Mouse (Mus musculus) neural tube, embryonic 12.5 days (tissue): ENCODE measurements around the gene 2010003K11Rik. TPM values are rescaled to one million over a fixed set of nuclear protein-coding genes. Genes with fewer than 3 reads are reported as not detected.
A peak's percentile ranks its signal among the peaks of the same experiment; 100 is the strongest.

Experiments
- ATAC-seq: fragments of 200-750 bp; cut with Nextera tagmentation; 2 replicates; pipeline ENCODE4 v1.8.0; 2017; ENCODE audit warnings: low read depth, mild to moderate bottlenecking, moderate TSS enrichment, moderate library complexity; ENCODE audit not compliant: low FRiP score
- H3K27ac ChIP-seq: fragments of 300-500 bp; sonication (generic); 2 replicates; pipeline ENCODE4 v1.5.1; 2016
- H3K27me3 ChIP-seq: fragments of 300-500 bp; sonication (generic); replicated peaks from 2 replicates; pipeline ENCODE4 v1.6.1; 2016; ENCODE audit warnings: mild to moderate bottlenecking
- H3K36me3 ChIP-seq: fragments of 300-500 bp; sonication (generic); 2 replicates; pipeline ENCODE4 v1.6.1; 2016; ENCODE audit warnings: mild to moderate bottlenecking
- H3K4me1 ChIP-seq: fragments of 300-500 bp; sonication (generic); 2 replicates; pipeline ENCODE4 v1.6.1; 2016
- H3K4me2 ChIP-seq: fragments of 300-500 bp; sonication (generic); replicated peaks from 2 replicates; pipeline ENCODE4 v1.6.1; 2016; ENCODE audit warnings: mild to moderate bottlenecking
- H3K4me3 ChIP-seq: fragments of 300-500 bp; sonication (generic); 2 replicates; pipeline ENCODE4 v1.5.1; 2016
- H3K9ac ChIP-seq: fragments of 300-500 bp; sonication (generic); 2 replicates; pipeline ENCODE4 v1.6.1; 2016; ENCODE audit warnings: mild to moderate bottlenecking
- H3K9me3 ChIP-seq: fragments of 300-500 bp; sonication (generic); 2 replicates; pipeline ENCODE4 v1.6.1; 2016; ENCODE audit warnings: mild to moderate bottlenecking
- WGBS: fragments of 180-500 bp; shearing (Covaris S2); methylation state at CpG from one replicate; pipeline ENCODE4 v1.1.7; 2016; 5-methylcytosine and 5-hydroxymethylcytosine counted together
- polyA plus RNA-seq: library from polyadenylated mRNA; unstranded; fragments of >200 nt; fragmentation: Nextera tagmentation; extraction: Ambion mirVana; gene quantifications from 2 replicates; pipeline ENCODE4 v1.2.1, GENCODE M21; 2016

Gene 2010003K11Rik
- polyA plus RNA-seq, 1 experiment from 2014 or later, result not detected

GRCm38 (mm10) chr19:4494707-4495106, 3.7 kb downstream of the 2010003K11Rik start:
- Histone ChIP-seq H3K4me3 (no peak overlapping the region), H3K4me2 (no peak overlapping the region), H3K4me1 (peaks cover 6% of the 10 kb centered on the region; the same call in 1 of the 2 replicates), H3K36me3 (no peaks in the 10 kb centered on the region), H3K9ac (no peak overlapping the region), H3K27me3 (no peaks in the 10 kb centered on the region), H3K27ac (no peak overlapping the region), H3K9me3 (no peaks in the 10 kb centered on the region)
- ATAC-seq, result no peak
- 72% methylated on average over 7 of the region's 7 CpGs for WGBS

DNA sequence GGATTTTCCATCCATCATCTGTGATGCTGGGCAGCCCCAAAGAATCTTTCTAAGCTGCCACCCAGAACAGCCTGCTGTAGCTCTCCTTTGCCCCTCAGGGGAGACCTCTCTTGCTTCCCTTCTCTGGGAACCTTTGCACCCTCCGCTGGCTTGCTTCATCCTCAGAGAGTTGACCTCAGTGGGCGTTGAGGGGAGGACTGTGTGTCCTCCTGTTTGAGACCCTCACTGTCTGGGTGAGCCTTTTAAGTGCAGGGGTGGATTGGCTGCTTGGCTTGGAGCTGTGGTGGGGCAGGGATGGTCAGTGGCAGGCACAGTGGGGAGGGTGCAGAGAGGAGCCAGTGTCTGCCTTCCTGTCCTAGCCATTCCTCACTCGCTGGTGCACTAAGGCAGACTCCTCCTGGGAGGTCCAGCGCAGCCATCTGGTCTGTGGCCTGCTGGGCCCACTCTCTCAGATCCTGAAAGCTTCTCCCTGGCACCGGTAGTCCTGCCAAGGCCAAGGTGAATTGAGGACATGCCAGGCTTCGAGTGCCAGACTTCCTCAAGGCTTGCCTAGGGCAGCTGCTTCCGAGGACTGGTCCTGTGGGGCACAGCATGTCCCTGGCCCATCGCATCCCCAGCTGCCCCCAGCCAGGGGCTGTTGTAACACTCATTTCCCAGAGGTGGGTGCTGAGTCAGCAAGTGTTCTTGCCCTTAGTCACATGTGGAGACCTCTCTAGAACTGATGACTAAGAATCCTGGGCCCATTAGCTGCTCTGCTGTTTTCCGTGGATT, 5.7 kb downstream of the 2010003K11Rik start:
- Histone ChIP-seq H3K4me1 (peaks cover 2% of the 10 kb centered on the region; the same call in 1 of the 2 replicates), H3K4me3 (no peak overlapping the region), H3K9me3 (no peaks in the 10 kb centered on the region), H3K4me2 (no peak overlapping the region), H3K36me3 (no peaks in the 10 kb centered on the region), H3K27ac (no peak overlapping the region), H3K9ac (no peak overlapping the region), H3K27me3 (no peaks in the 10 kb centered on the region)
- no peak for ATAC-seq
- 63% methylated on average over 9 of the region's 9 CpGs for WGBS

DNA sequence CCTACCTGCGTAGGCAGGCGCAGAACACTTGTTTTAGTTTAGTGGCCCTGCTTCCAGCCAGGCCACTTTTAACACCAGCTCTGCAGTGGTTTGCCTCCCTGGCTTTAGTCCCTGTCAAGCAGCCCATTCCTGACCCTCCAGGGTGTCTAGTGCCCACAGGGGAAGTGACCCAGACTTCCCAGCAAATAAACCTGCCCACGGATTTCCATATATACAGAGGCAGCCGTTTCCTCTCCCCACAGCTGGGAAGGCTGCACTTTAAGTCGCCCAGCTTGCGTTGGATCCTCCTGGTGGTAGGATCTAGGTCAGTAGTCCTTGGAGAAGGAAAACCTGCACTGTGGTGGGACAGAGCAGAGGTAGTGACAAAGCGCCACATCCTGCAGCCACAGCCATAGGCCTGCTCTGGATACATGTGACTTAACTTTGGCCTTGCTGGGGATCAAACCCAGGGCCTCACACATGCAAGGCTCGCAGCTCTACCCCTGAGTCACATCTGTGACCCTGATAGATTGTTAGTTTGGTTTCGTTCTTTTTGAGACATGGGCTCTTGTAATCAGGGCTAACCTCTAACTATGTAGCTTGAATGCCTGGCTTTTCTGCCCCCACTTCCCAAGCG, 7.2 kb downstream of the 2010003K11Rik start:
- no peaks in the 10 kb centered on the region for H3K9me3 ChIP-seq
- H3K27me3 ChIP-seq, result no peaks in the 10 kb centered on the region
- WGBS, result 67% methylated on average over 10 of the region's 10 CpGs
- no peaks in the 10 kb centered on the region for H3K4me1 ChIP-seq
- no peak for ATAC-seq
- no peak overlapping the region for H3K27ac ChIP-seq
- H3K4me3 ChIP-seq, result no peak overlapping the region
- no peak overlapping the region for H3K4me2 ChIP-seq
- H3K36me3 ChIP-seq, result no peaks in the 10 kb centered on the region
- no peak overlapping the region for H3K9ac ChIP-seq

DNA sequence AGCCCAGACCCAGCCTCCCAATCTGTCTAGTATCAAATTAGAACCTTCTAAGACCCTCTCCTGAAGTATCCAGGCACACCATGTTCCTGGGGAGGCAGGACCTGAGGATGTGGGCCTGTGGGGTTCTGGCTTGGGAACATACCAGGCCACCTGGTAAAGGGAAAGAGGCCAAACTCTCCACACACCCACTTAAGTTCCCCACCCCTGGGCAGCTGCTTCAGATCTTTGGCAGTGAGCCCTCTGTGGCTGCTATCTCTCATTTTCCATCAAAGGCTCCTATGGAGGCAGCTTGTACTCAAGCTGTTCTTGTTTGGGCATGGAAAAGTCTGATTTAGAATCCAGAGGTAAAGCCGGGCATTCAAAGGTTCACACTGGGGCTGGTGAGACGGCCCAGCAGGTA, 10.5 kb downstream of the 2010003K11Rik start:
- H3K9me3 ChIP-seq, result no peaks in the 10 kb centered on the region
- H3K4me2 ChIP-seq, result no peak overlapping the region
- H3K27me3 ChIP-seq, result no peaks in the 10 kb centered on the region
- no peak overlapping the region for H3K4me3 ChIP-seq
- ATAC-seq, result no peak
- 82% methylated on average over 2 of the region's 2 CpGs for WGBS
- no peaks in the 10 kb centered on the region for H3K36me3 ChIP-seq
- no peaks in the 10 kb centered on the region for H3K4me1 ChIP-seq
- H3K27ac ChIP-seq, result no peak overlapping the region
- no peak overlapping the region for H3K9ac ChIP-seq

DNA sequence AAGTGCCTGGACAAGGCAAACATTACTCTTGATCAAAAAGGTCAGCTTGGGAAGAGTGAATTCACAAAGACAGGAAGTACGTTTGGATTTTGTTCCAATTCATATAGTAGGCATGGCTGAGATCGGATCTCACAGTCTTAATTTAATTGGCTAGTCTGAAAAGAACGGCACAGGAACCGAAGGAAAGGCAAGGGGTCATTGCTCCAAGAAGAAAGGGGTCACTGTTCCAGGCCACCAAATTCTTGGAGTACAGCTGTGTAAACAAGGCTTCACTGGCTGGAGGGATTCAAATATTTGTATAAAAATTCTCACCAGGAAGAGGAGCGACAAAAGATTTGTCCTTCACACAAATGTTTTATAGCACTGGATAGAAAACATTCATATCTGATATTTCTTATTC, 13.4 kb downstream of the 2010003K11Rik start:
- H3K4me3 ChIP-seq, result no peak overlapping the region
- H3K9ac ChIP-seq, result no peak overlapping the region
- no peaks in the 10 kb centered on the region for H3K4me1 ChIP-seq
- ATAC-seq, result no peak
- no peak overlapping the region for H3K27ac ChIP-seq
- no peak overlapping the region for H3K4me2 ChIP-seq
- 56% methylated on average over 5 of the region's 5 CpGs for WGBS
- no peaks in the 10 kb centered on the region for H3K36me3 ChIP-seq
- H3K9me3 ChIP-seq, result no peaks in the 10 kb centered on the region
- no peaks in the 10 kb centered on the region for H3K27me3 ChIP-seq

GRCm38 (mm10) chr19:4482111-4482859, 16.1 kb downstream of the 2010003K11Rik start:
- Histone ChIP-seq H3K27me3 (peaks cover 10% of the 10 kb centered on the region), H3K9ac (no peak overlapping the region), H3K36me3 (no peaks in the 10 kb centered on the region), H3K27ac (no peak overlapping the region), H3K4me2 (no peak overlapping the region), H3K9me3 (no peaks in the 10 kb centered on the region), H3K4me3 (no peak overlapping the region), H3K4me1 (no peaks in the 10 kb centered on the region)
- ATAC-seq, result no peak
- WGBS, result 92% methylated on average over 3 of the region's 3 CpGs

DNA sequence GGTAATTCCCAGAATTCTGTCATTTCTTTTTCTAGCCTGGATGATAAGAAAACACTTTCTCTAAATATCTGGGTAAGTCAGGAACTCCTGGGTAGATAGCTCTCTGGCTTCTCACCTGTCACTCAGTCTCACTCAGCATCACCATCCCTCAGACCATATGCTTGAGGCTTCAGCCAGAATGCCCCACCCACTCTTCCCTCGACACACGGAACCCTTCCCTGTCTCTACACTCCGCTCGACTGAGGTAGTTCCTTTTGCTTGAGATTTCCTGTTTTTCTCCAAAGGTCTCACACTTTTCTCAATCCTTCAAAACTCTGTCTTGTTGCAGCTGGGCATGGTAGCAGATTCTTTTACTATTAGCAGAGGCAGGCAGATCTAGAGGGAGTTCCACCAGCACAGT, 17.1 kb downstream of the 2010003K11Rik start:
- no peak for ATAC-seq
- Histone ChIP-seq H3K9ac (no peak overlapping the region), H3K4me3 (no peak overlapping the region), H3K4me1 (peaks cover 6% of the 10 kb centered on the region; the same call in 1 of the 2 replicates), H3K27ac (no peak overlapping the region), H3K4me2 (no peak overlapping the region), H3K9me3 (no peaks in the 10 kb centered on the region), H3K36me3 (no peaks in the 10 kb centered on the region), H3K27me3 (peaks cover 20% of the 10 kb centered on the region)
- 64% methylated on average over 4 of the region's 4 CpGs for WGBS

- WGBS, result 91% methylated on average over 2 of the region's 2 CpGs
- ATAC-seq, result no peak
- H3K4me1 ChIP-seq, result peaks cover 8% of the 10 kb centered on the region; the same call in 1 of the 2 replicates
- no peak overlapping the region for H3K27ac ChIP-seq
- H3K9ac ChIP-seq, result no peak overlapping the region
- no peak overlapping the region for H3K4me3 ChIP-seq
- peaks cover 33% of the 10 kb centered on the region for H3K27me3 ChIP-seq
- no peak overlapping the region for H3K4me2 ChIP-seq
- H3K36me3 ChIP-seq, result no peaks in the 10 kb centered on the region
- H3K9me3 ChIP-seq, result no peaks in the 10 kb centered on the region
These were observed 18.3 kb downstream of the 2010003K11Rik start for GRCm38 (mm10) chr19:4480041-4480440.

- Histone ChIP-seq H3K4me1 (peaks cover 8% of the 10 kb centered on the region; the same call in 1 of the 2 replicates), H3K27me3 (peaks cover 43% of the 10 kb centered on the region)
- WGBS, result 31% methylated on average over 1 of the region's 1 CpGs
These were observed 20.2 kb downstream of the 2010003K11Rik start for GRCm38 (mm10) chr19:4478190-4478516.

GRCm38 (mm10) chr19:4477345-4478189, 20.8 kb downstream of the 2010003K11Rik start, which contains the start of gene Syt12:
Gene Syt12 (minus strand): TSS chr19:4477447.
- Histone ChIP-seq H3K4me3 (peak within 1 kb of the TSS; percentile 46), H3K9ac (peak within 1 kb of the TSS; percentile 61), H3K4me1 (peaks cover 8% of the 10 kb centered on the region; the same call in 1 of the 2 replicates), H3K9me3 (no peaks in the 10 kb centered on the region), H3K27ac (no peak within 1 kb of the TSS), H3K27me3 (peaks cover 43% of the 10 kb centered on the region), H3K36me3 (no peaks in the 10 kb centered on the region), H3K4me2 (peak within 1 kb of the TSS; percentile 94)
- no peak; the same call in 1 of the 2 replicates for ATAC-seq
- 35% methylated on average over 21 of the region's 21 CpGs for WGBS

More at GRCm38 (mm10) chr19:4478190-4478516, 20.2 kb downstream of the 2010003K11Rik start:
- no peak overlapping the region for H3K4me3 ChIP-seq
- H3K27ac ChIP-seq, result no peak overlapping the region
- ATAC-seq, result no peak
- no peaks in the 10 kb centered on the region for H3K9me3 ChIP-seq
- no peak overlapping the region for H3K9ac ChIP-seq
- H3K4me2 ChIP-seq, result no peak overlapping the region
- no peaks in the 10 kb centered on the region for H3K36me3 ChIP-seq

DNA sequence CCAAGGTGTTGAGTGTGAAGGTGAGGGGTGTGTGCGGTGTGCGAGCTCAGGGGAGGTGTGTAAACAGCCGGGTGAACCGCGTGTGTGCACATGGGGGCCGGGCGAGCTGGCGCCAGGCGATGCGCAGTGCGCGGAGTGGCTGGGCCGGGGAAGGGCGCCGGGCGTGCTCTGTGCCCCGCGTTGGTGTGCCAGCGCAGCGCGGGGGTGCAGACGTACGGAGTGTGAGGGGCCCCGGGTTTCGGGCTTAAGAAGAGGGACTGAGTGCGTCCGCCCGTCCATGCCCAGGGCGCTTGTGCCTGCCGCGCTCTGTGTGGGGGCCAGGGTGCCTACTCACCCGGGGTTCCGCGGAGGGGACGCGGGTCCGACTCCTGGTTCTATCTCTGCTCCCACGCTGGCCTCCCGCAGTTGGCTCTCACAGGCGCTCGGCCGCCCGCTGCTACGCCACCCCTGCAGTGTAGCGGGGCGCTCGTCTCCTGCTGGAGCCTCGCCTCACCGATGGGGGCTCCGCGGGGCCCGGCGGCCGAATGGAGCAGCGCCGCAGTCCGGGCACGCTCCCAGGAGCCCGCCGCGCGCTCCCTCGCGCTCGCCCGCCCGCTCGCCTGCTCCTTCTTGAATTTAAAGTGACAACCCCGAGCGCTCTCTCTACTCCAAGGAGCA, 21.7 kb downstream of the 2010003K11Rik start:
- under 1% methylated on average over 70 of the region's 70 CpGs for WGBS
- Histone ChIP-seq H3K4me2 (peak overlapping the region; percentile 94), H3K9ac (peak overlapping the region; percentile 61), H3K36me3 (no peaks in the 10 kb centered on the region), H3K27me3 (peaks cover 43% of the 10 kb centered on the region), H3K4me1 (peaks cover 8% of the 10 kb centered on the region; the same call in 1 of the 2 replicates), H3K4me3 (peak overlapping the region; percentile 46), H3K9me3 (no peaks in the 10 kb centered on the region), H3K27ac (no peak overlapping the region)
- peak; percentile 70 for ATAC-seq
